Mouse (Mus musculus) embryonic fibroblast, embryonic 13.5 days (primary cell): ENCODE data around the gene 1110051M20Rik.

Experiments
- CTCF ChIP-seq: IDR thresholded peaks from 2 replicates; pipeline ENCODE4 v1.5.1; 2011; ENCODE audit warnings: mild to moderate bottlenecking, control low read depth, low read length, moderate library complexity, borderline replicate concordance; ENCODE audit not compliant: insufficient read depth
- POLR2A ChIP-seq: IDR thresholded peaks from 2 replicates; pipeline ENCODE4 v1.6.1; 2011; ENCODE audit warnings: low read depth, mild to moderate bottlenecking, control low read depth, low read length, moderate library complexity

DNA sequence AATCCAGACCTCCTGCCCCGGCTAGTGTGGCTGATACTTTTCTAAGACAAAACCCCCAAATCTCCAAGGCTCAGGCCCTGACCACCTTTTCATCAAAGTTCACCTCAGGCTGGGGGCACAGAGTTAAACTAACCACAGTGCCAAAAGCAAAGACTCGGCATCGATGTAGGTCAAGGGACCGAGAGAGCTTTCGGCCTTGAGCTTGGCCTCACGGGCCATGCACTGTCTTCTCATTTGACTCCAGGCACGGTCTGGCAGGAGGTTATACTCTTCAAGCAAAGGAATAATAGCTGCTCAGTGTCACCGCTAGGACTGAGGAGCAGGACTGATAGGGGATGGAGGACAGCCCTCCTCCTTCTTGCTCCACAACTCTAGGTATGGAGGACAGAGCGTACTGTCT is 138.6 kb downstream of the 1110051M20Rik start:
- TF ChIP-seq CTCF (no peak), POLR2A (no peak)
